24 mouse cellular contexts compared by ENCODE assay signal in the genomic region with DNA sequence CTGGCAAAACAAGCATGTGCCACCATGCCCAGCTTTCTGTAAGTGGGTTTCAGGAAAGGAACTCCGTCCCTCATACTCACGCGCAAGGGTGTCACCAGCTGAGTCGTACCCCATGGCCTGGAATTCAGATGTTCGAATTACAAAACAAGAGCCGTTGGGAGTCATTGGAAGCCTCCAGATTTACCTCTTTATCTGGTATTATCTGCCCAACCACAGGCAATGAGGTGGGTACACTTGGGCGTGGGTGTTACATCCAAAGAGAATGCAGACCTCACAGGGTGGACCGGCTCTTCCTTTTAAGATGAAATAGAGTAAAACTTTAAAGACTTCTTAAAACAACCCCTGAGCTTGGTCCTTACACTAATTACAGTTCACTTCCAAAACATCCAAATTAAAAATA.
"Had no signal": no experiment of that assay in that cellular context is flagged by ENCODE, and none has a peak within 500 bp of the region (broad histone marks: within the 10 kb centered on the region; RNA-seq: fewer than 3 reads in every experiment).

No protein-coding gene starts in this region.

- H3K9me3 ChIP-seq: embryonic facial prominence, embryonic 10.5 days; embryonic facial prominence, embryonic 12.5 days; embryonic facial prominence, embryonic 13.5 days; embryonic facial prominence, embryonic 15.5 days; forebrain, embryonic 10.5 days; forebrain, embryonic 12.5 days; forebrain, embryonic 15.5 days had no signal

- H3K9ac ChIP-seq: embryonic facial prominence, embryonic 12.5 days; embryonic facial prominence, embryonic 15.5 days; forebrain, embryonic 12.5 days; forebrain, embryonic 13.5 days; forebrain, embryonic 15.5 days; forebrain, postnatal 0 days had no signal

- H3K36me3 ChIP-seq: embryonic facial prominence, embryonic 12.5 days had no signal

- DNase-seq: cerebellum, adult 9-10 months; cerebellum, adult 9-11 months; cerebellum, postnatal 14 days; cerebellum, postnatal 25 days; cerebellum, postnatal 36 days; embryo, embryonic 11 days; forebrain, postnatal 0 days; gastrocnemius, adult 2 months; gastrocnemius, postnatal 10 days; gastrocnemius, postnatal 14 days; gastrocnemius, postnatal 25 days; gastrocnemius, postnatal 36 days; heart, adult 11 months; heart, adult 18-20 months; heart, adult 2 months had no signal

- H3K27ac ChIP-seq: embryonic facial prominence, embryonic 10.5 days; embryonic facial prominence, embryonic 12.5 days; embryonic facial prominence, embryonic 13.5 days; embryonic facial prominence, embryonic 15.5 days; forebrain, embryonic 10.5 days; forebrain, embryonic 12.5 days; forebrain, embryonic 13.5 days; forebrain, embryonic 15.5 days; gastrocnemius, adult 2 months; heart, adult 2 months had no signal

- H3K27me3 ChIP-seq: embryonic facial prominence, embryonic 12.5 days; embryonic facial prominence, embryonic 13.5 days; embryonic facial prominence, embryonic 15.5 days; forebrain, embryonic 12.5 days; forebrain, embryonic 13.5 days; forebrain, embryonic 15.5 days had no signal

- H3K4me3 ChIP-seq: embryonic facial prominence, embryonic 10.5 days; embryonic facial prominence, embryonic 12.5 days; embryonic facial prominence, embryonic 13.5 days; embryonic facial prominence, embryonic 15.5 days; erythroblast, embryonic 14.5 days; forebrain, embryonic 10.5 days; forebrain, embryonic 12.5 days; forebrain, embryonic 13.5 days; forebrain, embryonic 15.5 days; gastrocnemius, adult 2 months; heart, adult 2 months had no signal
